ENCODE assay signal across 17 mouse cellular contexts in genomic region chr17:84314341-84314740, GRCm38 (mm10).
"Had no signal": no experiment of that assay in that cellular context is flagged by ENCODE, and none has a peak within 500 bp of the region (broad histone marks: within the 10 kb centered on the region; RNA-seq: fewer than 3 reads in every experiment).

No protein-coding gene starts in this region.

- H3K27me3 ChIP-seq: liver, embryonic 13.5 days; midbrain, embryonic 13.5 days had no signal

- H3K4me1 ChIP-seq: liver, embryonic 13.5 days; midbrain, embryonic 13.5 days had no signal

- H3K4me3 ChIP-seq: layer of hippocampus, adult 2 months; left cerebral cortex, adult 2 months; liver, embryonic 13.5 days; midbrain, embryonic 10.5 days; midbrain, embryonic 13.5 days; myocyte had no signal

- H3K9me3 ChIP-seq: liver, embryonic 13.5 days; midbrain, embryonic 10.5 days; midbrain, embryonic 13.5 days had no signal

- DNase-seq: kidney, adult 18-20 months; kidney, postnatal 25 days; layer of hippocampus, postnatal 36 days; liver, embryonic 13.5 days; lung, adult 2 months; lung, postnatal 14 days; lung, postnatal 4 days; right cerebral cortex, adult 18-20 months; right cerebral cortex, postnatal 14 days; right cerebral cortex, postnatal 4 days had no signal

- ATAC-seq: intestine, embryonic 16.5 days; midbrain, embryonic 13.5 days; midbrain, embryonic 16.5 days had no signal
